Mouse (Mus musculus) G1E (cell line): ENCODE measurements around the gene Cux1.

Experiments
- CTCF ChIP-seq: IDR thresholded peaks from 2 replicates; pipeline ENCODE4 v1.5.1; 2012; ENCODE audit warnings: low read depth, low read length, inconsistent platforms, mixed read lengths
- GATA2 ChIP-seq: IDR thresholded peaks from 2 replicates; pipeline ENCODE4 v1.6.1; 2012; ENCODE audit warnings: low read depth, low read length, inconsistent platforms, borderline replicate concordance
- TAL1 ChIP-seq: conservative IDR thresholded peaks from 2 replicates; pipeline ENCODE4 v1.6.1; 2012; ENCODE audit warnings: low read depth, low read length, inconsistent platforms, mixed read lengths

- no peak for TF ChIP-seq CTCF
- no peak for TF ChIP-seq TAL1
- no peak for TF ChIP-seq GATA2
Observed at GRCm38 (mm10) chr5:136353114-136353513, 214.2 kb downstream of the Cux1 start.
